Mouse (Mus musculus): ENCODE results near the gene Nedd9.

Gene Nedd9

GRCm38 (mm10) chr13:41410191-41411074 is 76.7 kb downstream of the Nedd9 start:
- no peak for DNase-seq (ENCODE audit: low read depth, low spot score)

- DNase-seq (ENCODE audit: low read depth, low spot score): no peak
These were observed 77.9 kb downstream of the Nedd9 start for GRCm38 (mm10) chr13:41409291-41409690.

GRCm38 (mm10) chr13:41408374-41408952 is 78.7 kb downstream of the Nedd9 start:
- DNase-seq (ENCODE audit: low read depth, low spot score): no peak

DNA sequence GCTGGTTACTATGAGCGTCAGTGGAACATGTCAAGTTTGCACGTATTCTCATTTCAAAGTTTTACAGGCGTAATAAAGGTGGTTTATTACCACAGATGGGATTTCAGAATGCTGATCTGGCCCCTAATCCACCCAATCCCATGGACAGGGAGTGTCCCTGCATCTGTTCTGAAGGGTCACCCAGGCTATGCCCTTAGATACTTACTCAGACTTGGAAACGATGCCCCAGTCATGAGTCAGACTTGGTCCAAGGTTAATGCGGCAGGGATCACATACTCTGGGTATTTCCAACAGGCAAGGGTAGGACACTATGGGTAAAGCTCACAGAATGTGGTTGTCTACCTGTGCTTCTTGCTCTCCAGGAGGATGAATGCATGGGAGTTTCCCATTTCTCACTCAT is 82.2 kb downstream of the Nedd9 start:
- DNase-seq (ENCODE audit: low read depth, low spot score): no peak

DNA sequence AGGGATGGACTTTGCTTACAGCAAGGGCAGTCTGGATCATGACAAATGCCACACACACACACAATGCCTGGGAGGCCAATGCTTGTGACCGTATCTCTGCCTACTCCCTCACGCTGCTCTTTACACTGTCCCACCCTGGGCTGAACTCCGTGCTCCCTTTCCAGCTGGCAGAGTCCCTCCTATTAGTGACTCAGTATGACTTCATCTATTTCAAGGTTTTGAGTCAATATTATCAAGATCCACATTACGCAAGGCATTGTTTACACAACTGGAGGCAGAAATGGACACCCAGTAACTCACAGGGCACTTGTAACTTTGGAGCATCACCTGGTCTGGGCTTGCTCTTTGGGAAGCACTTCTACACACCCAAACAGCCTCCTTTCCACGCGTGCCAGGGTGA is 83.3 kb downstream of the Nedd9 start:
- DNase-seq (ENCODE audit: low read depth, low spot score): no peak

- peak; percentile 81 for DNase-seq (ENCODE audit: low read depth, low spot score)
These were observed 84.6 kb downstream of the Nedd9 start for GRCm38 (mm10) chr13:41402441-41403003.

GRCm38 (mm10) chr13:41401775-41402174 is 85.4 kb downstream of the Nedd9 start:
- no peak for DNase-seq (ENCODE audit: low read depth, low spot score)

GRCm38 (mm10) chr13:41400289-41400688 is 86.9 kb downstream of the Nedd9 start:
- no peak for DNase-seq (ENCODE audit: low read depth, low spot score)

DNA sequence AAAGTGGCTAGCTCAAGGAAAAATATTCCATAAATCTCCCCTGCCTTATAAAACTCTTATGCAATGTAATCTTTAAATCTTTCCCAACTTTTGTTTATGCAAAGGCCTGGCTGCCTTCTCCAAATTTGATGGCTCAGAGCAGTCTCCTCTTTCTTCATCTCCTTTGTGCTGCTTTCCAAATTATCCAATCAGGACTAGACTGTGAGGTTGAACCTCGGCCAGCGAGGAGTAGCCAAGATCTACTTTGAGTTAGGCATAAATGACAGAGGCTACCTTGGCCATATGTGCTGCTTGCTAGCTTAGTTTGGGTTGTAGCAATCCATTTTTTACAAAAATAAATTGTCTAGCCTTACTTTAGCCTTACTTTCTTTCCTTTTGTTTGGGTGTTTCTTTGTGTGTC is 95.0 kb downstream of the Nedd9 start:
- no peak for DNase-seq (ENCODE audit: low read depth, low spot score)

GRCm38 (mm10) chr13:41390698-41391097 is 96.5 kb downstream of the Nedd9 start:
- DNase-seq (ENCODE audit: low read depth, low spot score): no peak

DNA sequence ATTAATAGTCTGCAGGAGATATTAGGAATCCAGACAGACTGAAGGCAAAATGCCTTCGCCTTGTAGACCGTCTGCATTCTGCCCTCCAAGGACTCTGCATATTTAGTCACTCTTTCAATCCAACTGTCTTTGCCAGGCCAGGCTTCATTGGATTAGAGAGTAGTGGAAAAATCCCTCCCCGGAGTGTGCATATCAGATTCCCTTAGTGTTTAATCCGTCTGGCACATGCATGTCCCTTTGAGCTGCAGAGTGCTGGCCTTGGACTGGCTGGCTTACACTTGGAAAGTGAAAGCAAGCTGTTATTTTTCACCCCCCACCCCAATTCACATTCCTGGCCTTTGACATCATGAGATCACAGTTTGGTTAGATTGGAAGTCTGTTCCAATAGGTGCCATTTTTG is 100.6 kb downstream of the Nedd9 start:
- no peak for DNase-seq (ENCODE audit: low read depth, low spot score)

- no peak for DNase-seq (ENCODE audit: low read depth, low spot score)
These were observed 102.3 kb downstream of the Nedd9 start for GRCm38 (mm10) chr13:41384896-41385295.

DNA sequence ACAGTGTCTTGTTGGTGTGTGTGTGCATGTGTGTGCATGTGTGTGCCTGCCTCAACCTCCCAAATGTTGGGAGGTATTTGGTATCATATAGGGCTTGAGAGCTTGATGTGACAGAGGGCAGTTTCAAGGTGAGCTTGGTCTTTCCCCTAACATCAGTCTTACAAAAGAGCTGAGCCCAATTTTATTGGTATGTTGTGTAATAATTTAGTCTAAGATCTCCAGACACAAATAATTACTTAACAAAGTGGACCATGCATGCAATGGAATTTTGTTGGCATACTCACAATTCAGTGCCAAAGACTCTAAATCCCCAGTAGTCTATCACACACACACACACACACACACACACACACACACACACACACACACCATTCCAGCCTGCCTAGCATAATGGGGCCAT is 104.5 kb downstream of the Nedd9 start:
- no peak for DNase-seq (ENCODE audit: low read depth, low spot score)

DNA sequence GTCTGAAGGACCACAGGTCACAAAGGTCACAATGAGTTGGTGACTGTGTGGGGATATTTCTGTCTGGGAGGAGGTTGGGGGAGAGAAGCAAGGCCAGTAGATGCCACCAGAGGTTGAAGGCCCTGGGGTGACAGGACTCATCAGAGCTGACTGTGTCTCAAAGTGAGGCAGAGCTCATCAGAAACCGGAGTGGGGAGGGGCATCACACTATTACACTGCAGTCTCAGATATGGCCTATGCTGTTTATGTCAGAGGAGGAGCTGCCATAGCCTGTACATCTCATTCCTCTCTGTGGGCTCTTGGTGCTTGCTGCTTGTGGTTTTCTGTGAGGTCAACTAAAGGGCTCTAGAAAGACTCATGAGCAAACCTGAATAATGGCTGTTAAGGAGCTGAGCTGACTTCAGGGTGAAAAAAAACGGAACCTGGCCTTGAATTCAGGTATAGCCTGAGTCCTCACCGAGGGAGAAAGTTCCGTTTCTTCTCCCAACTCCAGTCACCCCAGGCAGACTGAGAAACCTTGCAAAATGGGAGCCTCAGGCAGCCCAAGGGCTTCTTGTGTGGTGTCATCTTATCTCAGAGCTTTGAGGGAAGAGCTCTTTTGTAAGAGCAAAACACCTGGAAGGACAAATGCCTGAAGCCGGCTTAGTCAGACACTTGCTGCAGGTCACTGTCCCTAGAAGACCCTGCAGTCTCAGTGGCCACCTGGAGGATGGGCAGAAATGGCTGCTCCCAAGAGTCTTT is 105.2 kb downstream of the Nedd9 start:
- no peak for DNase-seq (ENCODE audit: low read depth, low spot score)

DNA sequence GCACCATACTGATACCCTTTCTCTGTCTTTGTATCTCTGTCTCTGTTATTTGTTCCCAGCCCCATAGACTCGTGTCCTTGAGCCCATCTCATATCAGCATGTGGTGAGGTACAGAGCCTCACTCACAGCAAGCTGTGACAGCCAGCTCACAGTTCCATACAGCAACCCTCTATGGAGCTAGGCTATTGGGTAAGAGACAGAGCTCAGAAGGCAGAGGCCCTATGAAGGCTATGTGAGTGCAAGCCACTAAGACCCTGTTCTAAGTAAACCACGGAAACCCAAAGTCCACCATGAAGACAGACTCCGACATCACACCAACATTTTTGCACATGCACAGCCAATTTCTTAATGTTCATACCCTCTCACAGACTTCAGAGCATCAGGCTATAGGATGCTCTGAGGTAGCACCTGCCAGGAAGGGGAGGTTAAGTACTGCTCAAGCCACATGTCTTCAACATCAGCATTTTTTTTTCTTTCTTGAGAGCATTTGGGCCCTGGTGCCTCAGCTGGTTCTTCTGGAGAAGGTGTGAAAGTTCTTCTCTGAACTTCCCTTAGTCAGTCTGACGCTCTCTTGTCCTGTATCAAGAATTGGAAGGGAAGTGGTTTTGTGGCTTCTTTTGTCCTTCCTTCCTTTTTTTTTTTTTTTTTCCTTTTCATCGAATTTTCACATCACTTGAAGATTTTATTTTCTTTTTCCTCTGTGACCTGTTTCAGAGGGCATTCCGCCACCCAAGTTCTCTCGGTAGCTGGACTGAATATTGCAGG is 105.9 kb downstream of the Nedd9 start:
- DNase-seq (ENCODE audit: low read depth, low spot score): no peak

DNA sequence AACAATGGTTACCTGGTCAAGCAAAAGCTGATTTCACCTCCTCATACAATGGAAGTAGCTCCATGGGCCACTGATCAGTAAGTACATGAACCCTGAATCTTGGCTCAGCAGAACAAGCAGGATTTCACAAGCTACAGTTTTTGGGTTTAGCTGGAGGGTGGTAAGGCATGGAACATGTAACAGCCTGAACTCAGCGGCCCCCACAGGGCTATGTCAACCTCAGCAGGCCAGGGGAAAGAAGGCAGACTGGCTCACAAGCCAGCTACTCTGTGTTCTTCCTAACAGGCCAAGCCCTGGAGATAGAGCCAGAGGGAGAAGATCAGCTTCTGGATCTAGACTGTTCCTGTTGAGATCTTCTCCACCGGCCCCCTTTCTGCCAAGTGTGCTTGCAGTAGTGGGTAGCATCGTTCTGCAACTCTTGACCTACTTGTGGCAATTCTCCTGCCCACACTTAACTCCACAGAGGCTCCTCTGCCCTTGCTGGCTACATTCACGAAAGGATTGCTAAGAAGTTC is 107.2 kb downstream of the Nedd9 start:
- no peak for DNase-seq (ENCODE audit: low read depth, low spot score)

DNA sequence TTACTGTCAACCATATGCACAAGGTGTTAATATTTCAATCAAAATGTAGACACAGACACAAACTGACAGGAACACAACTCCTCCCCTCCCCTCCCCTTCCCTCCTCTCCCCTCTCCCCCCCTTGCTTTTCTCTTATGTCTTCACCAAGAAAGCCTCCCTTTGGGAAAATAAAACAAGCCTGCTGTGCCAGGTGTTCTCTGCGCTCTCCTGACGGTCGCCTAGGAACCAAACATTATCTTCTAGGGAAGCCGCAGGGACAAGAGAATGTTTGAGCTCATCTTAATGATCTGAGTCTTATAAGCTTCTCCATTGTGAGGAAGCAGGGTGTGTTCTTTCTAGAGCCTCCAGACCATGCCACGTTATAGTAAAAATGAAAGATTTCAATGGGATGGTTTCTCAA is 108.7 kb downstream of the Nedd9 start:
- no peak for DNase-seq (ENCODE audit: low read depth, low spot score)

DNA sequence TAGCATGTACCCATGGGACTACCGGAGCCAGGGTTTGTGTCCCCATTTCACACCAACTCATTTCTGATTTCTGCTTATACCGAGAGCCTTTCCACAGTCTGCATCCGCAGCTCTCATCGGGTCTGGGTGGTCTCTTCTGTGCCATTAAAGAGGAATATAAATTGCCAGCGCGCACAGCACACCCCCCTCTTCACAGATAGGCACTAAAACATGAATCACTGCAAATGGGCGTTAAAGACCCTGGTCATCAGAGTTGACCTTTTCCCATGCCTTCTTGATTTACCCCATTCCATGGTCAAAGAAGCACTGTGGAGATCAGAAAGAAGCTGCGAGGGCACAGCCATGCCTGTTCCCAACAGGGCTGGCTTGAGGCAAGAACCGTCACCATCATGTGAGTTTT is 109.3 kb downstream of the Nedd9 start:
- no peak for DNase-seq (ENCODE audit: low read depth, low spot score)

GRCm38 (mm10) chr13:41377011-41377431 is 110.1 kb downstream of the Nedd9 start:
- no peak for DNase-seq (ENCODE audit: low read depth, low spot score)

DNA sequence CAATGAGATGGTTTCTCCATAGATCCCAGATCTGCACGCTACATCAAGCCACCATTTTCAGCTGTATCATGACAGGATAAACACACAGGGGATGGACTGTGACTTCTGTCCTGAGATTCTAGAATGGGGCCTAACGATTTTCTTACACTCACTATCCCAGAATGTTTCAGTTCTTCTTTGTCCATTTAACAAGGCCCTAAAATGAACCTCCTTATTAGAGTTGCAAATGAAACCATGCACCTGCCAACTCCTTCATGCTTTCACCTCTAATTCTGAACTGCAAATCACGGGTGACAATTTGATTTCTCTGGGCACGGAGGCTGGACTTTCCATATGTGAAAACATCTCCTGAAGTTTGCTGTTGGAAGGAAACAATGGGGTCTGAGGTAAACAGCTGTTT is 111.1 kb downstream of the Nedd9 start:
- peak; percentile 45 for DNase-seq (ENCODE audit: low read depth, low spot score)

DNA sequence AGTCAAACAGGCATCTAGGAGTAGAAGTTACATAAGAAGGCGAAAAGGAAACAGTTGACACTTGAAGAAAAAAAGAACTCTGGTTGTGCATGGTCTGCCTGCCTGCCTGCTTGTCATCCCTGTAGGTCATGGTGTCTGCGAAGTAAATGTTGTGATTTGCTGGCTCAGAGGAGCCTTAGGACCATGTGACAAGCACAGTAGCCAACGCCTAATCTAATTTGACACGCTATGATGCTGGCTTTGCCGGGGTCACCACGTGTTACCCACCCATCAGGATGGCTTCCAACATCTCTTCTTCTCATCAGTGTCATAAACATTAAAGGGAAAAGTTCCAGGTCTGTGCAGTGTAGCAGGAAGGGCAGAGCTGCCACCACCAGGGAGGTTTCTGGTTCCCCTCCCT is 111.5 kb downstream of the Nedd9 start:
- no peak for DNase-seq (ENCODE audit: low read depth, low spot score)

All from A20 (cell line).